Mouse (Mus musculus) megakaryocyte-erythroid progenitor cell, adult 5-6 weeks (primary cell): ENCODE data around the gene Mlkl. TPM values are rescaled to one million over a fixed set of nuclear protein-coding genes. Genes with fewer than 3 reads are reported as not detected.
"Not testable (repeated sequence)": the region's sequence is repeated elsewhere in the genome, so short reads cannot be mapped to it uniquely, and the experiment has no call there.

Experiments used
- ATAC-seq: replicated peaks from 2 replicates; pipeline ENCODE4 v1.8.0; 2016; ENCODE audit warnings: mild to moderate bottlenecking, inconsistent platforms; ENCODE audit not compliant: severe bottlenecking, poor library complexity, low FRiP score, low TSS enrichment
- total RNA-seq, 2 experiments: library from RNA; stranded (forward) in 1 of 2; stranded (reverse) in 1 of 2; fragments of 200-1000, 215-1000 nt in 1 of 2; fragments of >200 nt in 1 of 2; fragmentation: Nextera tagmentation in 1 of 2; gene quantifications; 2 replicates each; pipeline ENCODE4 v1.2.3; 2014 to 2017

Mlkl gene
- total RNA-seq, 2 experiments from 2014 or later = 6.6 to 13.6 TPM

DNA sequence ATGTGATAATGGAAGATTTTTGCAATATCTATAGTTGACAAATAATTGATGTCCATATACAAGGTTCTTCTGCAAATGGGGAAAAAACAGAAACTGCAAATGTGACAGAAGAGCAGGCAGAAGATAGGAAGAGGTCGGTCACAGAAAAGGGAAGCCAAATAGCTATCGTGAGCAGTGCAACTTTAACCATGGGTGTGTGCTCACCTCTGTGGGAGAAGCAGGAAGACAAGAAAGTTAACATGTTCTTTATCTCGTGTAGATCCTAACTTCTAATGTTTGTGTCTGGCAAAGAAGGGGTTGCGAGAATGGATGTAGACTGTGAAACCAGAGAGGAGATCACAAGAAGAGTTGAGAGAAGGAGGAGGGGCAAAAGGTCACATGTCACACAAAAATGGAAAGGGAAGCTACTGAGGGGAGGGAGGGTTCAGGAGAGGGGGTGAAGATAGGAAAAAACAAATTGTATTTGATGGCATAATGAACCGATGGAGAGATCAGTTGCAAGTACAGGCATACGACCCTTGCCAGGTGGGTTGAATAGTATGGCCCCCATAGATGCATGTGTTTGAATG is 12.7 kb downstream of the Mlkl start:
- no peak for ATAC-seq

GRCm38 (mm10) chr8:111314729-111315128 is 23.2 kb downstream of the Mlkl start:
- no peak for ATAC-seq

GRCm38 (mm10) chr8:111313961-111314360 is 24.0 kb downstream of the Mlkl start:
- ATAC-seq = not testable (repeated sequence)

DNA sequence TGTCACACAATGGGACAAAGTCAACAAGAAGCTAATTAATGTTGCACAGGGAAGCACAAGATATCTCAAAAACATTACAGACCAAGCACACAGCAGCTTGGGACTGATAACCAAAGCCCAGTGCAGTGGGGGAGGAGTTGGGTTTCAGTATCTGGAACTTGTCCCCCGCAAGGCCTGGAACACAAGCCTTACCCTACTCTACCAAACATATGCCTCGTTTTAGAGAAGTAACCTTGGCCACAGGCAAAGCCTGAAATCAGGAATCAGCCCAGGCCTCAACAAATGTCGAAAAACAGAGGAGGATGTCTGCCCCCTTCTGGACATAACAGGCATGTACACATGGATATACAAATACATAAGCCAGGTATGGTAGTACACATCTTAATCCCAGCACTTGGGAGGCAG is 25.2 kb downstream of the Mlkl start:
- ATAC-seq = peak; percentile 98

DNA sequence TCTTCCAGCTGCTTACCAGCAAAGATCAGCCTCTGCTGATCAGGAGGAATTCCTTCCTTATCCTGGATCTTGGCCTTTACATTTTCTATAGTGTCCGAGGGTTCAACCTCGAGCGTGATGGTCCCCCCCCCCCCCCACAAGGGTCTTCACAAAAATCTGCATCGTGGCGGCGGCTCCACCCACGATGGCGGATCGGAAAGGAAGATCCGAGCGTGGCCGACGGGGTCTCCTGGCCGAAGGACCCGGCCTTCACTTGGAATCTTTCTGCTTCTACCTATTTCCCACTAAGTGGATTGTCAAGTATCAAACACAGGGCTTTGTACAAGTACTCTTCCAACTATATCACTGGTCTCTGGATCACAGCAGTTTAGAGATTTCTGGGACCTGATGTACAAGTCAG is 28.0 kb downstream of the Mlkl start:
- ATAC-seq = not testable (repeated sequence)

- no peak for ATAC-seq
Observed at GRCm38 (mm10) chr8:111305031-111305730, 32.8 kb downstream of the Mlkl start.

DNA sequence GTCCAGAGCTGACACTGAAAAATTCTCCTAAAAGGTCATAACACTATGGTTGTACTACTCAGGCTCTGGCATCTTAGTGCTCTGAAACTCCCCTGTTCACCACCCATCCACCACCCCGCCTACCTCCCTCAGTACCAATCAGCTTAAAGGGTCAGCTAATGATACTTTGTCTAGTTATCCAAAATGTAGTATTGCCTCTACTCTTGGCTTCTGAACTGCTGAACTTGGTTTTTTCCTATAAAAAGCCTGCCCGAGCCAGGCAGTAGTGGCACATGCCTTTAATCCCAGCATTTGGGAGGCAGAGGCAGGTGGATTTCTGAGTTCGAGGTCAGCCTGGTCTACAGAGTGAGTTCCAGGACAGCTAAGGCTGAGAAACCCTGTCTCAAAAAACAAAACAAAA is 33.6 kb downstream of the Mlkl start:
- no peak for ATAC-seq

GRCm38 (mm10) chr8:111303076-111303803 is 34.7 kb downstream of the Mlkl start:
- not testable (repeated sequence) for ATAC-seq

DNA sequence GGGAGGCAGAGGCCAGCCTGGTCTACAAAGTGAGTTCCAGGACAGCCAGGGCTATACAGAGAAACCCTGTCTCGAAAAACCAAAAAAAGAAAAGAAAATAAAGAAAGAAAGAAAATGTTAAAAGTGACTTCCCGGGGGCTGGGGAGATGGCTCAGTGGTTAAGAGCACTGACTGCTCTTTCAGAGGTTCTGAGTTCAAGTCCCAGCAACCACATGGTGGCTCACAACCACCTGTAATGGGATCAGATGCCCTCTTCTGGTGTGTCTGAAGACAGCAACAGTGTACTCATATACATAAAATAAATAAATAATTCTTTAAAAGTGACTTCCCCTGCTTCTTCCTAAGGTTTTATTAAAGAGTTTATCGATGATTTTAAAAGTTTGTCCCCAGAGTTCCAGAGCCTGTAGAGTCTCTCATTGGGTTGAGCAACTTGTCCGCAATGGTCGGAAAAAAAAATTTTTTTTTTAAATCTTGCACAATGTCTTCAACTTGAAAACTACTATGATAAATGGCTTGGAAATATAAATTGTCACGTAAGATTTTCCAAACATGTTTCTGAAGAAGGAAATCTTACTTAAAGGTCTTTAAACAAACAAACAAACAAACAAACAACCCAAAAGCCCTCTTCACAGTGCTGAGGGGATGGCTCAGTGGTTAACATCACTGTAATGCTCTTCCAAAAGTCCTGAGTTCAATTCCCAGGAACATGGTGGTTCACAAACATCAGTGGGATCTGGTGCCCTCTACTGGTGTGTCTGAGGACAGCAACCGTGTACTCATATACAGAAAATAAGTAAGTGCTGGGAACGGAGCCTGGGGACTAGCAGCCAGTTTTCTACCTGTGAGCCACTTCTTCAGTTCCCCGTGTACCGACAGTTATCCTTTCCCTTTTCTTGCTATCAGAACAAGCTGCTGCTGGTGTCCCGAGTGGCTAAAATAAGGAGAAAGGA is 37.1 kb downstream of the Mlkl start:
- ATAC-seq = no peak

DNA sequence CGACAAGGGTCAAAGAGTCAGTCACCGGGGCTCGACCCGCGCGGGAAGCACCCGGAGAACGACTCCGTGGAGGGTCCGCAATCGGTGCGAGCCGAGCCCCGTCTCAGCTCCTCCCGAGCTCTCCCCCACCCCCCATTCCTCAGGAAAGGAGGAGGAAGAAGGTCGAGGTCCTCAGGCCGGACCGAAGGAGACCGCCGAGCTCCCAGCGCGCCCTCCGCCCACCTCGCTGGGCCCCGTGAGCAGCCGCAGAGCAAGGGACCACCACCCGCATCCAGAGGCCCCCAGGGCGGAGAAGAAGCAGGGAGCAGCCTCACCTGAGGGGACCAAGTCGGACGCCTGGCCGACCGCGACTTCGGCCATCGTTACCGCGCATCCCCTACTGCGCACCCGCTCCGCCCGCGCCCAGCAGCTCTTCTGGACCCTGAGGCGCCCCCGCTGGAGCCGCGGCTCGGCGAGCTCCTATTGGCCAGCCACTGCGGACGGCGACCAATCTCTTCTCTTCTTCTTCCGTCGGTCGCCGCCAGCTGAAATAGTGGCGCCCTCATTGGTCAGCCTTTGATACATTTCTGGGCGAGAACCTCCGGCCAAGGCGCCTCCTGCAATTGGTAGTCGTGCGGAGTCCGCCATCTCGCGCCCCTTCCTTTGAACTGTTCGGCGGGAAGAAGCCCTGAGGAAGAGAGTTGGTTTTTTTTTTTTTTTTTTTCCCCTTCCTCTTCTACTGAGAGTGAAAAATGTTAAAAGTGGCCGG is 38.0 kb downstream of the Mlkl start, which contains the start of gene Rfwd3:
Rfwd3 (minus strand) TSS at position 402 of the 748 bp plus-strand sequence.
- ATAC-seq = peak; percentile 98

DNA sequence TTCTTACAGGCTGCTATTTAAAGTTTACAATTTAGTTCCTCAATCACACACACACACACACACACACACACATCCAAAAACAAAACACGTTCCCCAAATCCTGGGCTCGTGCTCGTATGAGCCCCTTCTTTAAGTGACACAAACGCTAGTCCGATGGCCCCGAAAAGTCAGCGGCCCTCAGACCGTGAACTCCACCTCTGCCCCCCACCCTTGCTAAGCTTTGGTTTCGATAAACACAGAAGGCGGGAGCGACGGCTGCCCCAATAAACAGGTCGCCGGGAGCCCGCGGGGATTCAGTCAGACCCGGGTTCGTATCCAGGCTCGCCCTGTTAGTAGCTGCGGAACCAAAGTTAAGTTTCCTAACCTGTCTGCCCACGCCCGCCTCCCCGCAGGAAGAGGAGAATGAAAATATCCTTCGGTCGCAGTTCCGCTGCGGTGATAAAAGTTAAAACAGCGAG is 38.6 kb downstream of the Mlkl start:
- ATAC-seq = peak; percentile 51

DNA sequence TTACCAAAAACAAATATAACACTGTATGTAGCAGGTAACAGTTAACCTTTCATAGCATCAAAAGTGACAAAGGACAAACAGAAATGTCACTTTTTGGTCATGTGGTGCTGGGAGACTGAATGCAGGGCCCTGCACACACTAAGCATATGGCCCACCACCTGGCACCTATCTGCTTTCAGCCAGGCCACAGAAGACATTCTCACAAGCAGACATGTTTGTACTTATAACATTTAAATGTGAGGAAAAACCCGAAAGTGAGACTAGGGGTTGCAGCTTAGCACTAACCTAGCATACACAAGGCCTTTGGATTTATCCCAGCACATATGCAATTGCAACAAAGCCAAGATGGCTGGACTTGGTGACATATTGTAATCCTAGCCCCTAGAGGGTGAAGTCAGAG is 40.0 kb downstream of the Mlkl start:
- no peak for ATAC-seq

DNA sequence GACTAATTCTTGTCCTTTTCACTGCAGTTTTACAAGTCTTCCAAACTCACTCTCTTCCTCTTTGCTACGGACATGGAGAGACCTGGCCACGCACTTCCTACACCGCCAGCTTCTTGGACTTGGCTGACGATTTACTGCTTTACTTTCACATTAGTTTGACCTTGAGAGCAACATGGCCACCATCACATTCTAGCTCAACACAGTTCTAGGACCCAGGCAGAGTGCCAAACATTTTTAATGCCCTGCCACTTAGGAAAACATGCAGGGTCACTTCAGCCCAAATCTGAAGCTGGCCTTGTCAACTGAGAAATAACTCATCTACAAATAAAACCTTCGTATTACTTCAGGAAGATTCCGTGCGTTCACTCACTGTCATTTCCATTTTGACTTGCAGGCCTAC is 46.2 kb downstream of the Mlkl start:
- no peak for ATAC-seq

DNA sequence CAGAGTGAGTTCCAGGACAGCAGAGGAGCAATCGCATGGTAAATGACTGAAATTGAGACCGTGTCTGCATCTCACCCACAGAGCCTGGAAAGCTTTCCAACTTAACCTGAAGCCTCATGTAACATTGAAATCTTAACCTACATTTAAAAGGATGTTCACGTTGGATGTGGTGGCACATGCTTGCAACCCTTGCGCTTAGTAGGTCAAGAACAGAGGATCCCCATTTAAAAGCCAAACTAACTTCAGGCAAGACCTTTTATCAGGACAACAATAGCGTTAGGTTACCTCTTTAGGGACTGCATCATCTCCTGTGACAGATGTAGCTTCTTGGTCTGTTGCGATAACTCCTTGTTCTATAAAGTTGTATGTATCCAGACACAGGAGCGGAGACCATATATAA is 47.4 kb downstream of the Mlkl start:
- ATAC-seq = no peak

DNA sequence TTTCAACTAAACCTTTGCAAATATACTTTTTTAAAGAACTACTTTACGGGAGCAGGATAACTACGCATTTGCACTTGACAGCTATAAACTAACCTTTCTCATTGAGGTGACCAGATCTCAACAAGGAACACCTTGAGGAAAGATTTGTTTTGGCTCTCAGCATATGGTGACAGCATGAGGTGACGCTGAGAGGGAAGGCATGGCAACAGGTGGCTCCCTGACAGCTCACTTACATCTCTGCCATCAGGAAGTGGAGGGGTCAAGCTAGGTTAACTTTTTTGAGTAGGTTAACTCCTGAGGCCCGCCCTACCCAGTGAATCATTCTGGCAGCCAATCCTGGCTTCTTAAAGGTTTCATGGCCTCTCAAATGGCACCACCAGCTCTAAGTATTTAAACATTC is 52.4 kb downstream of the Mlkl start:
- ATAC-seq = no peak

DNA sequence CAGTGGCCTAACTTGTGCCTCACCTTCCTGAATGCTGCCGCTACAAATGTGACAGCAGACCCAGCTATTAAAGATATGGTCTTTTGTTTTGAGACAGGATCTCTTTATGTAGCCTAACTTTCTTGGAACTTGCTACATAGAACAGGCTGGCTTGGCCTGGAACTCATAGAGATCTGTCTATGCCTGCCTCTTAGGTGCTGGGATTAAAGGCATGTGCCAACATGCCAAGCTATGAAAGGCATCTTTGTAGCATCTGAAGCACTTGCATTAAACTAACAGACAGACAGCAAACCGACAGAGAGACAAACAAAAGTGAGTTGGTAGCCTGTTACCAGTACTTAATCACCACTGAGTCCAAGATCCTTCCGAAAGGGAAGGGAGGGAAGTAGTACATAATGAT is 55.9 kb downstream of the Mlkl start:
- ATAC-seq = no peak

DNA sequence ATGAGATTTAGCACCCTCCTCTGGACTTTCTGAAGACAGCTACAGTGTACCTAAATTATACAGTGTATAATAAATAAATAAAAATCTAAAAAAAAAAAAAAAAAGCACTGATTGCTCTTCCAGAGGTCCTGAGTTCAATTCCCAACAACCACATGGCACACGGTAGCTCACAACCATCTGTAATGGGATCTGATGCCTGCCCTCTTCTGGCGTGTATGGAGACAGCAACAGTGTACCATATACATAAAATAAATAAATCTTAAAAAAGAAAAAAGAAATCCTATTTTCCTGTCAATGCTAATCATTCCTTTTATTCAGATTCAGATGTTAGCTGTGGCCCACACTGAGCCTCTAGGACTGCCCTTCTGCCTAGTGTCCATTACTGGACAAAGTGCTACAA is 69.7 kb downstream of the Mlkl start:
- ATAC-seq = no peak

- not testable (repeated sequence) for ATAC-seq
Observed at GRCm38 (mm10) chr8:111266161-111266560, 71.8 kb downstream of the Mlkl start.

GRCm38 (mm10) chr8:111264693-111265220 is 73.2 kb downstream of the Mlkl start:
- no peak for ATAC-seq
